Mouse (Mus musculus) olfactory bulb, adult 2 months (tissue): ENCODE measurements around the gene Zfp750.

Source experiments
- CTCF ChIP-seq: fragments of 200-500 bp; IDR thresholded peaks from 2 replicates; pipeline ENCODE4 v1.5.1; 2012; ENCODE audit warnings: low read depth, mild to moderate bottlenecking, low read length, moderate library complexity; ENCODE audit not compliant: insufficient read depth
- POLR2A ChIP-seq: fragments of 200-500 bp; IDR thresholded peaks from 2 replicates; pipeline ENCODE4 v1.6.1; 2012; ENCODE audit warnings: mild to moderate bottlenecking, low read depth, low read length, moderate library complexity; ENCODE audit not compliant: insufficient read depth

DNA sequence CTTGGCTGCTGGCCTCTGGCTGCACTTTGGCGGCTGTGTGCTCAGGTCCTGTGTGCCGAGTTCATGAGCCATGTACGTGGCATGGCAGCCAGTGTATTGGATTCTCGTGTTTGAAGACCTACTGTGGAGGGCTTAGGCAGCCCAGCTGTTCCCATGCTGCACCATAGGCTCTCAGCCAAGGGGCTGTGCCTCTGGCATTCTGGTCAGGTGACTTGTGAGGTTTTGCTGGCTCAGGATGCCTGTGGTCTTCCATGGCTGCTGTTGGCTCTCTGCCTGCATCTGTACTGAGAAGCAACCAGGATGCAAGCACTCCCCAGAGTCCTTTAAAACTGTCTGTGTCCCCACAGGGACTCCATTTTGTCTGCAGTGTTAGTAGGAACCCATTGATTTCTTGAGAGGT, 33.0 kb upstream of the Zfp750 start:
- TF ChIP-seq CTCF (no peak), POLR2A (no peak)
